Mouse (Mus musculus) adrenal gland, postnatal 36 days (tissue): Measurements from ENCODE around the gene Wee2. TPM values are rescaled to one million over a fixed set of nuclear protein-coding genes. Genes with fewer than 3 reads are reported as not detected.
A peak's percentile ranks its signal among the peaks of the same experiment; 100 is the strongest.

Experiments used
- DNase-seq, 2 experiments: peaks; one replicate each; pipeline ENCODE4 v3.0.0; 2021; ENCODE audit warnings: mixed read lengths in 1 of 2
- total RNA-seq, 2 experiments: library from RNA; stranded (reverse); gene quantifications; 2 replicates each; pipeline ENCODE4 v1.2.3; 2021

The Wee2 gene
- total RNA-seq, 2 experiments from 2014 or later: not detected

DNA sequence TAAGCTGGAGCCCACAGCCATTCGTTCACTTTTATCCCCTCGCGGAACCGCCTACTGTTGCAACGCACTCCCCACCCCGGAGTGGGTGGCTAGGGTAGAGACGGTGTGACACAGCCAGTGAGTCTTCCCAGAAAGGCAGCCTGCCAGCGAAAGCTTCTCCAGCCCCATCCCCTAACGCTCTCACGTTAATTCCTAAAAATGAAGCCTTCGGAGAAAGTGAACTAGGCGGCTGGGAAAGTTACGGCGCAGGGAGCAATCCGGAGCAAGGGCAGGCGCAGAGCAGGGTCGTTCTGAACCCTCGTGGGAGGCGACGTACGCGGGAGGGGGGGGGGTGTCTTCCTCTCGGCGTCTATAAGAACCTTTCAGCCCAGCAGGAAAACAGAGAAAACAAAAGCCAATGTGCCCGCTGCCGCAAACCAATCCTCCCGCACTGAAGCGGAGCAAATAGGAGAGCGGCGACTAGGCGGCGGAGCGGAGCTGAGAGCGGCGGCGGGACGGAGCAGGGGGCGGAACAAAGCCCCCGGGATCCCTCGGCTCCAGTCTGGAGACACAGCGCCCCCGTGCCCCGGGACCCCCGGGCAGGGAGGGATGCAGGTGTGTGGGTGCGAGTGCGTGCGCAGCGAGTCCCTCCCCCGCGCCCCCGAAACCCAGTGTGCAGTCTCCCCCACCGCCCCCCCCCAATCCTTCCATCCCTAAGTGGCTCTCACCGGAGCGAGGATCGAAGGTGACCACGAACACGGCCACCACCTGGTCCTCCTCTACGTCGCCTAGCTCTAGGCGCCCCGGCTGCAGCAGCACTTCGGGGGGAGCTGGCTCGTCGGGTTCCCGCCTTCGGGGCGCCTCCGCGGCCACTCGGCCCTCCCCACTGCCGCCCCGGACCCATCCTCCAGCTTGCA, 3.5 kb upstream of the Wee2 start:
- DNase-seq: peak; percentile 62 to 67

- DNase-seq: peak; percentile 93 to 96
Measured at GRCm38 (mm10) chr6:40436047-40436483, 2.8 kb upstream of the Wee2 start, which contains the start of gene E330009J07Rik. Gene E330009J07Rik (minus strand): TSS chr6:40436135.

- no peak for DNase-seq
Measured at GRCm38 (mm10) chr6:40439731-40440130, 843 bp downstream of the Wee2 start.

- DNase-seq: no peak
Measured at GRCm38 (mm10) chr6:40441276-40441675, 2.4 kb downstream of the Wee2 start.

- DNase-seq: no peak
Measured at GRCm38 (mm10) chr6:40441755-40442154, 2.9 kb downstream of the Wee2 start.

DNA sequence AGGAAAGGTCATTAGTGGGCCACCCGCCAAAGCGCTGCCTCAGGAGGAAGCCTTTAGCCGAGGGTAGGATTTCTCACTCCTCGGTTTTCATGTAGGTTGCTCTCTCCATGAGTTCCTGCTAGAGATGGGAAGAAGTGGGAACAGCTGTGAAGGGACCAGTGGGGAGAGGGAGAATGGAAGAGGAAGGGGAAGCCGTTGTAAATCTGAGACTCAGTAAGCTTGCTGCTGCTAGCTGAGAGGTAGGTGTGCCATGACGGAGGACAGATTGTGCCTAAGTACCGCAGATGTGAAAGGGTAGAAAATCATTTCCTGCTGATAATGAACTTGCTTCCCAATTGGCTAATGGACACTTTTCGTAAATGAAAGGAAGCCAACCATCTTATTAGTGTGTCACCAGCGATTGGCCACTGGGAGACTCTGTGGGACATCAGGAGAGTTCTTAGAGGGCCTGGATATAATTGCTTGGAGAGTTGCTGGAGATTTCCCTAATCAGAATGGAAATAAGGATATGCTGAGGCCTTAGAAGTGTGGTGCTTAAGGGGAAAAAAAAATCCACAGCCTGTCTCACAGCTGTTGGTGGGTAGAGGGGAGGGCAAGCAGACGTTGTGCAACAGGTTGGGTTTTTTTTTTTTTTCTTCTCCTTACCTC, 4.5 kb downstream of the Wee2 start:
- no peak for DNase-seq

DNA sequence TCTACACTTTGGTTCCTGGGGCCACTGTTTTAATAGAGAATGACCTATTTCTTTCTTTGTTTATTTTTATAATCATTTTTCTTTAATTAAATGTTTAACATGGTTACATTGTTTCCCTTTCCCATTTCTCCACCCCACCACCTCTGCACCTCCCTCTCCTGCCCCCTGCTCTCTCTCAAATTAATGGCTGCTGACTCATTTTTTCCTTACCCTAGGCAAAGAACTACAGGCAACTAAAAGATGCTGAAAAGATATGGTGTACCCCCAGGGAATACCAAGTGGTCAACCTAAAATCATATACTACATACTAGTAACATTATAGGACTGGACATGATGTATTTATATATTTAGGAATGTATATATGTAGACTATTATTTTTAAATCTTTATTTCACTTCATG, 9.7 kb downstream of the Wee2 start:
- DNase-seq: no peak

DNA sequence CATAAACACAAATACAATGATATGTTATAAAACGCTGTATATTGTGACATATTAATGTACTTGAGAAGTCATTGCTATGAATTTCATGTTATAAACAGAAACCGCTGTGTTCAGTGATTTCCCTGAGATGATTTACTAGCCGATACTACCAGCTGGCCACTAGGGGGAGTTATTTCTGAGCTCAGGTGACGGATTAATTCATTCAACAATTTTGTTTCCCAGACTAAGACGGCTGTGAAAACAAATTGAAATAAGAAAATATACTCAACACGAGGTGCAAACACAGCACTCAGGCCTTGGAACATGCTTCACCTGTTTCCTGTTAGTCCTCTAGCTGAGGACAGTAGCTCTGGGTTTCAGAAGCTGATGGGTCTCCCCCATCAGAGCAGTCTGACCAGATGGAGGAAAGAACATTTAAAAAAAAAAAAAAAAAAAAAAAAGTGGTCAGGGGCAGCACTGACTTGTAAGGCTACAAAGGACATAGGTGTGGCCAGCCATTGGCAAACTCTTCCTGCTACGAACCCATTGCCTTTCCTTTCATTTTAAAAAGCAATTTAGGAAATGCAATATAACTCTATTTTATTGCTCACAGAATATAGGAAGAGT, 15.7 kb downstream of the Wee2 start:
- DNase-seq: peak in 1 of 2 experiments; percentile 13

DNA sequence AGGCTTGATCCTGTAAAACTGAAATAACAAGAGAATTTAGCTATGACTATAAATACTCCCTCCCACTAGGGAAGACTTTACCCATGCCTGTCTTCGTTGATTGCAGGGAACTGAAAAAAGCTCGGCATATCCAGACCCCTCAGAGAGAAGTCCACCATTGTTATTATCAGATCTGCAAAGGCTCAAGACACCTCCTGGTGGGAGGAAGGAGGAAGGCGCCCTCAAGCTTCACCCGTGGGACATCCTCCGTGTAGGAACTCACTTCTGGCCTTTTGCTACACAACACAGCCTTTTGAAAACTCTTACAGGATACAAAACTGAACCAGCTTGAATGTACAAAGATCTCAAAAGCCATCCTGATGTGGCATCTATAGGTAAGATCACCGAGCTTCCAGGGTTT, 26.8 kb downstream of the Wee2 start:
- DNase-seq: no peak

- peak; percentile 92 to 93 for DNase-seq
Measured at GRCm38 (mm10) chr6:40470916-40471719, 32.2 kb downstream of the Wee2 start, which contains the start of gene Ssbp1. Gene Ssbp1 (plus strand): TSS chr6:40471352.

DNA sequence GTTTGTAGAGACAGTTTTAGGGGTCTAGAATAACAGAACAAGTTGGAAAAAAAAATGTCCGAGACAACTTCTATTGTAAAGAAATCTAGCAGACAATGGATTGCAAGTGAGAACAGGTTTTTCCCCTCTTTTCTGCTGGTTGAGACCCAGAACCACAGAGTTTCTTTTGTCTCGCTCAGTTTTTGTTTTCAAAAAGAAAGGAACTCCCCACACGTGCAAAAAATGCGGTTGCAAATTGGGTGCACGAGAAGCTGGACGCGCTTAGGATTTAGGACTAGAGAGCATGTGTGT, 32.8 kb downstream of the Wee2 start:
- no peak for DNase-seq

- DNase-seq: no peak
Measured at GRCm38 (mm10) chr6:40476132-40476531, 37.2 kb downstream of the Wee2 start.

GRCm38 (mm10) chr6:40479705-40480104, 40.8 kb downstream of the Wee2 start:
- no peak for DNase-seq

GRCm38 (mm10) chr6:40482318-40482717, 43.4 kb downstream of the Wee2 start:
- no peak for DNase-seq

GRCm38 (mm10) chr6:40490933-40491332, 52.0 kb downstream of the Wee2 start, which contains the start of gene Tas2r137:
Gene Tas2r137 (plus strand): TSS chr6:40491233.
- DNase-seq: no peak

DNA sequence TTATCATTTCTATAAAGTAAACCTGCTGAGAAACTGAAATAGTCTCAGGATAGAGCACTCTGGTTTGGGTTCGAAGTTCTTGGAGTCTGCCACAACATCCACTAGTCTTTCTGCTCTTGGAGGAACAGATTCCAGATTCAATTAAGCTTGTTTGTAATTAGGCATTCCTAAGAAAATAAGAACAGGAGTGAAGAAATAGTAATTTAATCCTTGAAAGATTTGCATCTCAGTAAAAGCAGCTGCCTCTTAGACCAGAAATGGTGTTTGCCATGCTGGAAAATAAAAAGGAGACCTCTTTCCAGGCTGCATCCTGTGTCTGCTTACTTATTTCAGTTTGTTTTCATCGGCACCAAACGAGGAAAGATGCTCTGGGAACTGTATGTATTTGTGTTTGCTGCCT, 54.3 kb downstream of the Wee2 start, which contains the start of gene Tas2r108:
Gene Tas2r108 (plus strand): TSS at position 301 of the 400 bp plus-strand sequence.
- no peak for DNase-seq

Other genes with a start within 250 kb of the Wee2 start
- 10 to 100 TPM; 23.5 to 43.0 TPM for gene Agk, start 113.9 kb upstream of the Wee2 start, total RNA-seq
- gene E330009J07Rik, start 3.0 kb upstream of the Wee2 start, total RNA-seq: 10 to 100 TPM; 11.9 to 15.4 TPM
- 10 to 100 TPM; 47.4 to 48.1 TPM for gene Ssbp1, start 32.3 kb downstream of the Wee2 start, total RNA-seq
- not detected for gene Tas2r137, start 52.1 kb downstream of the Wee2 start, total RNA-seq
- gene Tas2r108, start 54.4 kb downstream of the Wee2 start, total RNA-seq: not detected
- gene Prss37, start 80.4 kb downstream of the Wee2 start, total RNA-seq: not detected
- not detected for gene Olfr461, start 116.0 kb downstream of the Wee2 start, total RNA-seq
- not detected for gene Olfr460, start 130.4 kb downstream of the Wee2 start, total RNA-seq
- gene Clec5a, start 146.7 kb downstream of the Wee2 start, total RNA-seq: 1 to 10 TPM in 1 of 2 experiments, under 1 TPM in 1; 0.50 to 1.3 TPM
- not detected for gene Tas2r138, start 174.2 kb downstream of the Wee2 start, total RNA-seq
- gene Mgam, start 189.7 kb downstream of the Wee2 start, total RNA-seq: 1 to 10 TPM in 1 of 2 experiments, under 1 TPM in 1; 0.63 to 2.0 TPM